Mouse (Mus musculus) spleen, postnatal 10 days (tissue): ENCODE measurements around the gene Gm3139.
"Not testable (repeated sequence)": the region's sequence is repeated elsewhere in the genome, so short reads cannot be mapped to it uniquely, and the experiment has no call there.

Experiments
- DNase-seq, 2 experiments: peaks; one replicate each; pipeline ENCODE4 v3.0.0; 2021 to 2022; ENCODE audit warnings: low spot score in 2 of 2

Gm3139 gene

GRCm38 (mm10) chr5:94525987-94526386 is at the start of gene Gm3139:
Gm3139 (plus strand) TSS chr5:94526287.
- not testable (repeated sequence) for DNase-seq
